Mouse (Mus musculus) forebrain, embryonic 15.5 days (tissue): ENCODE results near the gene Rftn1. TPM values are rescaled to one million over a fixed set of nuclear protein-coding genes. Genes with fewer than 3 reads are reported as not detected.
A peak's percentile ranks its signal among the peaks of the same experiment; 100 is the strongest.

Experiments
- ATAC-seq: fragments of 200-750 bp; cut with Nextera tagmentation; replicated peaks from 2 replicates; pipeline ENCODE4 v1.8.0; 2017; ENCODE audit warnings: mild to moderate bottlenecking, moderate TSS enrichment, moderate library complexity
- H3K27ac ChIP-seq: fragments of 300-500 bp; sonication (generic); replicated peaks from 2 replicates; pipeline ENCODE4 v1.5.1; 2015; ENCODE audit warnings: mild to moderate bottlenecking, inconsistent platforms
- H3K27me3 ChIP-seq: fragments of 300-500 bp; sonication (generic); 2 replicates; pipeline ENCODE4 v1.6.1; 2015; ENCODE audit warnings: inconsistent platforms
- H3K36me3 ChIP-seq: fragments of 300-500 bp; sonication (generic); 2 replicates; pipeline ENCODE4 v1.6.1; 2015; ENCODE audit warnings: mild to moderate bottlenecking, inconsistent platforms
- H3K4me1 ChIP-seq: fragments of 300-500 bp; sonication (generic); 2 replicates; pipeline ENCODE4 v1.6.1; 2015; ENCODE audit warnings: inconsistent platforms
- H3K4me2 ChIP-seq: fragments of 300-500 bp; sonication (generic); replicated peaks from 2 replicates; pipeline ENCODE4 v1.6.1; 2015; ENCODE audit warnings: mild to moderate bottlenecking, inconsistent platforms
- H3K4me3 ChIP-seq: fragments of 300-500 bp; sonication (generic); 2 replicates; pipeline ENCODE4 v1.5.1; 2015; ENCODE audit warnings: mild to moderate bottlenecking, inconsistent platforms
- H3K9ac ChIP-seq: fragments of 300-500 bp; sonication (generic); replicated peaks from 2 replicates; pipeline ENCODE4 v1.6.1; 2015; ENCODE audit warnings: mild to moderate bottlenecking, inconsistent platforms
- H3K9me3 ChIP-seq: fragments of 300-500 bp; sonication (generic); 2 replicates; pipeline ENCODE4 v1.6.1; 2016; ENCODE audit warnings: inconsistent platforms
- WGBS: fragments of 180-500 bp; shearing (Covaris S2); methylation state at CpG from one replicate; pipeline ENCODE4 v1.1.7; 2015; ENCODE audit warnings: mixed read lengths; 5-methylcytosine and 5-hydroxymethylcytosine counted together
- polyA plus RNA-seq: library from polyadenylated mRNA; unstranded; fragments of >200 nt; fragmentation: Nextera tagmentation; extraction: Ambion mirVana; gene quantifications from 2 replicates; pipeline ENCODE4 v1.2.1, GENCODE M21; 2015

Rftn1 gene
- polyA plus RNA-seq, 1 experiment from 2014 or later = 23.6 TPM

GRCm38 (mm10) chr17:50014708-50015107 is 175.8 kb downstream of the Rftn1 start:
- H3K36me3 ChIP-seq = no peaks in the 10 kb centered on the region
- ATAC-seq = no peak
- H3K4me1 ChIP-seq = peaks cover 24% of the 10 kb centered on the region
- H3K27ac ChIP-seq = no peak overlapping the region
- H3K9ac ChIP-seq = no peak overlapping the region
- H3K27me3 ChIP-seq = no peaks in the 10 kb centered on the region
- H3K4me2 ChIP-seq = no peak overlapping the region
- 90% methylated on average over 9 of the region's 9 CpGs for WGBS
- H3K4me3 ChIP-seq = no peak overlapping the region
- H3K9me3 ChIP-seq = no peaks in the 10 kb centered on the region

- WGBS = 87% methylated on average over 2 of the region's 2 CpGs
- no peaks in the 10 kb centered on the region for H3K36me3 ChIP-seq
- H3K27me3 ChIP-seq = no peaks in the 10 kb centered on the region
- H3K4me1 ChIP-seq = peaks cover 15% of the 10 kb centered on the region
- no peak for ATAC-seq
- no peaks in the 10 kb centered on the region for H3K9me3 ChIP-seq
- H3K9ac ChIP-seq = no peak overlapping the region
- H3K27ac ChIP-seq = no peak overlapping the region
- no peak overlapping the region for H3K4me3 ChIP-seq
- no peak overlapping the region for H3K4me2 ChIP-seq
These were observed 176.6 kb downstream of the Rftn1 start for GRCm38 (mm10) chr17:50013848-50014247.

- no peak overlapping the region for H3K4me2 ChIP-seq
- H3K36me3 ChIP-seq = no peaks in the 10 kb centered on the region
- WGBS = 57% methylated on average over 4 of the region's 4 CpGs
- H3K9ac ChIP-seq = no peak overlapping the region
- H3K4me1 ChIP-seq = peaks cover 25% of the 10 kb centered on the region
- no peaks in the 10 kb centered on the region for H3K27me3 ChIP-seq
- H3K4me3 ChIP-seq = no peak overlapping the region
- no peaks in the 10 kb centered on the region for H3K9me3 ChIP-seq
- ATAC-seq = no peak
- H3K27ac ChIP-seq = no peak overlapping the region
These were observed 180.4 kb downstream of the Rftn1 start for GRCm38 (mm10) chr17:50010096-50010495.

- Histone ChIP-seq H3K4me2 (peak overlapping the region; percentile 25), H3K27me3 (no peaks in the 10 kb centered on the region), H3K36me3 (no peaks in the 10 kb centered on the region), H3K9me3 (no peaks in the 10 kb centered on the region), H3K4me3 (no peak overlapping the region), H3K4me1 (peaks cover 25% of the 10 kb centered on the region), H3K27ac (peak overlapping the region; percentile 91), H3K9ac (0 out of 2 replicates have a peak overlapping the region, but pooled peaks have one; percentile 25)
- 2% methylated on average over 9 of the region's 9 CpGs for WGBS
- peak; percentile 94 for ATAC-seq
These were observed 183.6 kb downstream of the Rftn1 start for GRCm38 (mm10) chr17:50006721-50007351.

- H3K27ac ChIP-seq = peak overlapping the region; percentile 91
- 0 out of 2 replicates have a peak overlapping the region, but pooled peaks have one; percentile 5 for H3K9ac ChIP-seq
- 8% methylated on average over 7 of the region's 7 CpGs for WGBS
These were observed 184.1 kb downstream of the Rftn1 start for GRCm38 (mm10) chr17:50006338-50006720.

GRCm38 (mm10) chr17:50003156-50003555 is 187.3 kb downstream of the Rftn1 start:
- WGBS = 75% methylated on average over 4 of the region's 4 CpGs
- no peak overlapping the region for H3K4me3 ChIP-seq
- no peak overlapping the region for H3K27ac ChIP-seq
- H3K27me3 ChIP-seq = no peaks in the 10 kb centered on the region
- no peaks in the 10 kb centered on the region for H3K9me3 ChIP-seq
- no peak overlapping the region for H3K4me2 ChIP-seq
- H3K9ac ChIP-seq = no peak overlapping the region
- ATAC-seq = no peak
- H3K4me1 ChIP-seq = peaks cover 25% of the 10 kb centered on the region
- 0 out of 2 replicates have a peak, but pooled peaks cover 3% of the 10 kb centered on the region for H3K36me3 ChIP-seq

More at GRCm38 (mm10) chr17:50006338-50006720, 184.1 kb downstream of the Rftn1 start:
- H3K36me3 ChIP-seq = no peaks in the 10 kb centered on the region
- peak; percentile 33 for ATAC-seq
- no peak overlapping the region for H3K4me3 ChIP-seq
- no peaks in the 10 kb centered on the region for H3K27me3 ChIP-seq
- peak overlapping the region; percentile 25; the same call in 1 of the 2 replicates for H3K4me2 ChIP-seq
- peaks cover 25% of the 10 kb centered on the region for H3K4me1 ChIP-seq
- H3K9me3 ChIP-seq = no peaks in the 10 kb centered on the region

GRCm38 (mm10) chr17:50002171-50002570 is 188.3 kb downstream of the Rftn1 start:
- no peak overlapping the region for H3K27ac ChIP-seq
- 85% methylated on average over 3 of the region's 3 CpGs for WGBS
- ATAC-seq = no peak

GRCm38 (mm10) chr17:50001754-50002153 is 188.7 kb downstream of the Rftn1 start:
- H3K36me3 ChIP-seq = 0 out of 2 replicates have a peak, but pooled peaks cover 3% of the 10 kb centered on the region
- ATAC-seq = no peak
- no peaks in the 10 kb centered on the region for H3K9me3 ChIP-seq
- H3K4me3 ChIP-seq = no peak overlapping the region
- no peak overlapping the region for H3K27ac ChIP-seq
- H3K4me2 ChIP-seq = no peak overlapping the region
- H3K4me1 ChIP-seq = peaks cover 12% of the 10 kb centered on the region
- H3K9ac ChIP-seq = no peak overlapping the region
- no peaks in the 10 kb centered on the region for H3K27me3 ChIP-seq

More at GRCm38 (mm10) chr17:50002171-50002570, 188.3 kb downstream of the Rftn1 start:
- Histone ChIP-seq H3K36me3 (0 out of 2 replicates have a peak, but pooled peaks cover 3% of the 10 kb centered on the region), H3K9me3 (no peaks in the 10 kb centered on the region), H3K9ac (no peak overlapping the region), H3K4me2 (no peak overlapping the region), H3K27me3 (no peaks in the 10 kb centered on the region), H3K4me3 (no peak overlapping the region), H3K4me1 (peaks cover 16% of the 10 kb centered on the region)

GRCm38 (mm10) chr17:50000580-50000979 is 189.9 kb downstream of the Rftn1 start:
- H3K36me3 ChIP-seq = 0 out of 2 replicates have a peak, but pooled peaks cover 3% of the 10 kb centered on the region
- no peak overlapping the region for H3K9ac ChIP-seq
- H3K27me3 ChIP-seq = no peaks in the 10 kb centered on the region
- no peak overlapping the region for H3K4me2 ChIP-seq
- no peaks in the 10 kb centered on the region for H3K9me3 ChIP-seq
- no peak overlapping the region for H3K27ac ChIP-seq
- 86% methylated on average over 3 of the region's 3 CpGs for WGBS
- H3K4me1 ChIP-seq = peaks cover 2% of the 10 kb centered on the region; the same call in 1 of the 2 replicates
- ATAC-seq = no peak
- H3K4me3 ChIP-seq = no peak overlapping the region

GRCm38 (mm10) chr17:49996626-49997152 is 193.8 kb downstream of the Rftn1 start:
- 83% methylated on average over 5 of the region's 5 CpGs for WGBS
- H3K36me3 ChIP-seq = 0 out of 2 replicates have a peak, but pooled peaks cover 3% of the 10 kb centered on the region
- H3K27me3 ChIP-seq = no peaks in the 10 kb centered on the region
- peaks cover 10% of the 10 kb centered on the region; the same call in 1 of the 2 replicates for H3K4me1 ChIP-seq
- H3K4me3 ChIP-seq = no peak overlapping the region
- no peak overlapping the region for H3K27ac ChIP-seq
- H3K9me3 ChIP-seq = no peaks in the 10 kb centered on the region
- no peak for ATAC-seq
- H3K9ac ChIP-seq = no peak overlapping the region
- H3K4me2 ChIP-seq = no peak overlapping the region

- no peaks in the 10 kb centered on the region for H3K9me3 ChIP-seq
- H3K36me3 ChIP-seq = 0 out of 2 replicates have a peak, but pooled peaks cover 3% of the 10 kb centered on the region
- WGBS = 90% methylated on average over 6 of the region's 6 CpGs
- ATAC-seq = no peak
- no peak overlapping the region for H3K27ac ChIP-seq
- no peak overlapping the region for H3K9ac ChIP-seq
- no peak overlapping the region for H3K4me2 ChIP-seq
- no peaks in the 10 kb centered on the region for H3K27me3 ChIP-seq
- no peak overlapping the region for H3K4me3 ChIP-seq
- peaks cover 10% of the 10 kb centered on the region; the same call in 1 of the 2 replicates for H3K4me1 ChIP-seq
These were observed 194.4 kb downstream of the Rftn1 start for GRCm38 (mm10) chr17:49996097-49996496.

- peaks cover 10% of the 10 kb centered on the region; the same call in 1 of the 2 replicates for H3K4me1 ChIP-seq
- ATAC-seq = no peak
- no peaks in the 10 kb centered on the region for H3K27me3 ChIP-seq
- no peaks in the 10 kb centered on the region for H3K9me3 ChIP-seq
- no peak overlapping the region for H3K9ac ChIP-seq
- no peak overlapping the region for H3K27ac ChIP-seq
- no peak overlapping the region for H3K4me3 ChIP-seq
- 0 out of 2 replicates have a peak, but pooled peaks cover 3% of the 10 kb centered on the region for H3K36me3 ChIP-seq
- no peak overlapping the region for H3K4me2 ChIP-seq
- WGBS = 83% methylated on average over 3 of the region's 3 CpGs
These were observed 195.2 kb downstream of the Rftn1 start for GRCm38 (mm10) chr17:49995226-49995625.
